8 mouse cellular contexts compared by ENCODE assay signal in the genomic region with DNA sequence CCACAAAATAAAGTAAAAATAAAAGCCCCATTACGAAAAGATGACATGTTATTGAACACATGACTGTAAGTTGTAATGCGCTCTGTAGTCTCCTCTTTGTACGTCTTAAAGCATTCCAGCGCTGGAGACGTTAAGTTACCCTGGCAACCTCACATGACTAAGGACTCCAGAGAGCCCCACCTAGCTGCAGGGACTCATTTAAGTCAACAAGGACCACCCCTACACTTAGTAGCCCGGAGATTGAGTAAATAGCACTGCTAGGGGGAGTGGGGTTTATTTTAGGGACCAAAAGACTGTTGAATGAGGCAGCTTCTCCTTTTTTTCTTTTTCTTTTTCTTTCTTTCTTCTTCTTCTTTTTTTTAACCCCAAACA.
DNase-seq lines count a peak whose midpoint lies in the region; ATAC-seq and TF ChIP-seq lines count a peak whose summit lies in the region.

No protein-coding gene starts in this region.

- H3K79me2 ChIP-seq in myocyte (ENCODE audit: control insufficient read depth, insufficient read depth): no peaks in the 10 kb centered on the region

- no peak for TF ChIP-seq POLR2A in myocyte (IDR thresholded peaks at IDR 0.05; ENCODE audit: insufficient read length, low read depth)

- no peak overlapping the region for H3ac ChIP-seq in myocyte (ENCODE audit: control insufficient read depth, insufficient read length)

- no peaks in the 10 kb centered on the region for H3K36me3 ChIP-seq in limb, embryonic 10.5 days
- no peaks in the 10 kb centered on the region for H3K36me3 ChIP-seq in myocyte (ENCODE audit: control insufficient read depth, insufficient read depth)

- peak overlapping the region; percentile 98 for H3K27ac ChIP-seq in limb, embryonic 10.5 days

- no peaks in the 10 kb centered on the region for H3K9me3 ChIP-seq in limb, embryonic 10.5 days (replicated peaks)

- DNase-seq in embryo, embryonic 10 days (ENCODE audit: low spot score): peak; percentile 91
- DNase-seq in embryo, embryonic 9.5 days (ENCODE audit: extremely low spot score): no peak
- peak; percentile 93 for DNase-seq in R1 (ENCODE audit: low read depth, low spot score)
- no peak for DNase-seq in limb, embryonic 10.5 days (ENCODE audit: low spot score)
- no peak for DNase-seq in gastrocnemius, postnatal 36 days

- peak; percentile 40 for ATAC-seq in granulocyte monocyte progenitor cell, adult 5-6 weeks (replicated peaks; ENCODE audit: poor library complexity, severe bottlenecking)
- ATAC-seq in erythroid progenitor cell, adult 5-6 weeks (replicated peaks; ENCODE audit: low FRiP score, poor library complexity, severe bottlenecking): no peak

- no peaks in the 10 kb centered on the region for H3K27me3 ChIP-seq in limb, embryonic 10.5 days (ENCODE audit: low read depth, poor library complexity, severe bottlenecking)
- H3K27me3 ChIP-seq in myocyte (ENCODE audit: control insufficient read depth, insufficient read depth, insufficient read length): no peaks in the 10 kb centered on the region

- H3K4me1 ChIP-seq in limb, embryonic 10.5 days: peaks cover 72% of the 10 kb centered on the region

- intact Hi-C loops in gastrocnemius, postnatal 36 days (cut with DNase I): no loop called here

- peak overlapping the region; percentile 37 for H3K4me3 ChIP-seq in limb, embryonic 10.5 days
- peak overlapping the region; percentile 15 for H3K4me3 ChIP-seq in myocyte

- 1% methylated on average over 6 of the region's 6 CpGs for WGBS in limb, embryonic 10.5 days

- peak overlapping the region; percentile 95 for H3K4me2 ChIP-seq in myocyte (ENCODE audit: low read depth)

TF ChIP-seq in myocyte, 11 proteins besides CTCF, POLR2A, EP300 and RAD21:
- TF ChIP-seq POLR2AphosphoS2 (IDR thresholded peaks at IDR 0.05; ENCODE audit: insufficient read length, low read depth) (no peak), TCF12 (IDR thresholded peaks at IDR 0.05; ENCODE audit: insufficient read depth, poor library complexity, severe bottlenecking) (no peak), CEBPB (IDR thresholded peaks at IDR 0.05; ENCODE audit: insufficient read depth, poor library complexity, severe bottlenecking) (no peak), USF1 (IDR thresholded peaks at IDR 0.05; ENCODE audit: low read depth) (peak; percentile 77), MYOG (IDR thresholded peaks at IDR 0.05; ENCODE audit: control insufficient read depth in 1 of 3, insufficient read depth in 1 of 3, insufficient read length in 2 of 3, low read depth in 2 of 3) (no peak), REST (IDR thresholded peaks at IDR 0.05; ENCODE audit: insufficient read depth, insufficient read length) (no peak), TCF3 (IDR thresholded peaks at IDR 0.05; ENCODE audit: insufficient read length, low read depth) (no peak)

Comparison
In these comparisons a context has a peak if more than half of its experiments do, and no peak if none do; other contexts are left out.
1. DNase-seq: peak in embryo, embryonic 10 days (single experiment) and R1 (single experiment); none in embryo, embryonic 9.5 days (single experiment), limb, embryonic 10.5 days (single experiment) and gastrocnemius, postnatal 36 days (0 of 2).